Mouse (Mus musculus) neural tube, embryonic 12.5 days (tissue): ENCODE results near the gene Pabpn1l. TPM values are rescaled to one million over a fixed set of nuclear protein-coding genes. Genes with fewer than 3 reads are reported as not detected.

Source experiments
- ATAC-seq: fragments of 200-750 bp; cut with Nextera tagmentation; 2 replicates; pipeline ENCODE4 v1.8.0; 2017; ENCODE audit warnings: low read depth, mild to moderate bottlenecking, moderate TSS enrichment, moderate library complexity; ENCODE audit not compliant: low FRiP score
- H3K27ac ChIP-seq: fragments of 300-500 bp; sonication (generic); 2 replicates; pipeline ENCODE4 v1.5.1; 2016
- H3K27me3 ChIP-seq: fragments of 300-500 bp; sonication (generic); replicated peaks from 2 replicates; pipeline ENCODE4 v1.6.1; 2016; ENCODE audit warnings: mild to moderate bottlenecking
- H3K36me3 ChIP-seq: fragments of 300-500 bp; sonication (generic); 2 replicates; pipeline ENCODE4 v1.6.1; 2016; ENCODE audit warnings: mild to moderate bottlenecking
- H3K4me1 ChIP-seq: fragments of 300-500 bp; sonication (generic); 2 replicates; pipeline ENCODE4 v1.6.1; 2016
- H3K4me2 ChIP-seq: fragments of 300-500 bp; sonication (generic); replicated peaks from 2 replicates; pipeline ENCODE4 v1.6.1; 2016; ENCODE audit warnings: mild to moderate bottlenecking
- H3K4me3 ChIP-seq: fragments of 300-500 bp; sonication (generic); 2 replicates; pipeline ENCODE4 v1.5.1; 2016
- H3K9ac ChIP-seq: fragments of 300-500 bp; sonication (generic); 2 replicates; pipeline ENCODE4 v1.6.1; 2016; ENCODE audit warnings: mild to moderate bottlenecking
- H3K9me3 ChIP-seq: fragments of 300-500 bp; sonication (generic); 2 replicates; pipeline ENCODE4 v1.6.1; 2016; ENCODE audit warnings: mild to moderate bottlenecking
- WGBS: fragments of 180-500 bp; shearing (Covaris S2); methylation state at CpG from one replicate; pipeline ENCODE4 v1.1.7; 2016; 5-methylcytosine and 5-hydroxymethylcytosine counted together
- polyA plus RNA-seq: library from polyadenylated mRNA; unstranded; fragments of >200 nt; fragmentation: Nextera tagmentation; extraction: Ambion mirVana; gene quantifications from 2 replicates; pipeline ENCODE4 v1.2.1, GENCODE M21; 2016

Pabpn1l gene
- polyA plus RNA-seq: not detected in 2 replicates

GRCm38 (mm10) chr8:122622727-122623126 lies at the start of gene Pabpn1l:
Gene Pabpn1l (minus strand): TSS chr8:122622739.
- Histone ChIP-seq H3K4me1 (peaks cover 19% of the 10 kb centered on the region), H3K27me3 (no peaks in the 10 kb centered on the region), H3K27ac (no peak within 1 kb of the TSS), H3K4me3 (no peak within 1 kb of the TSS), H3K9ac (no peak within 1 kb of the TSS), H3K36me3 (no peaks in the 10 kb centered on the region), H3K4me2 (no peak within 1 kb of the TSS), H3K9me3 (no peaks in the 10 kb centered on the region)
- WGBS: 78% methylated on average over 6 of the region's 6 CpGs
- no peak for ATAC-seq

GRCm38 (mm10) chr8:122671894-122672293 lies 49.4 kb upstream of the Pabpn1l start:
- no peak for ATAC-seq
- Histone ChIP-seq H3K27ac (no peak overlapping the region), H3K27me3 (peaks cover 27% of the 10 kb centered on the region; the same call in 1 of the 2 replicates), H3K4me1 (peaks cover 68% of the 10 kb centered on the region), H3K4me3 (no peak overlapping the region), H3K36me3 (no peaks in the 10 kb centered on the region; the same call in 1 of the 2 replicates), H3K9ac (no peak overlapping the region), H3K9me3 (no peaks in the 10 kb centered on the region), H3K4me2 (0 out of 2 replicates have a peak overlapping the region, but pooled peaks have one; percentile 5)
- WGBS: 74% methylated on average over 6 of the region's 6 CpGs

- Histone ChIP-seq H3K27ac (no peak overlapping the region), H3K9me3 (no peaks in the 10 kb centered on the region), H3K4me2 (no peak overlapping the region; the same call in 1 of the 2 replicates), H3K27me3 (peaks cover 17% of the 10 kb centered on the region; the same call in 1 of the 2 replicates), H3K4me1 (peaks cover 69% of the 10 kb centered on the region), H3K9ac (no peak overlapping the region), H3K36me3 (no peaks in the 10 kb centered on the region; the same call in 1 of the 2 replicates), H3K4me3 (no peak overlapping the region)
- 83% methylated on average over 3 of the region's 3 CpGs for WGBS
- ATAC-seq: no peak
These were observed 48.2 kb upstream of the Pabpn1l start for GRCm38 (mm10) chr8:122670718-122671117.

GRCm38 (mm10) chr8:122670001-122670400 lies 47.5 kb upstream of the Pabpn1l start:
- H3K4me2 ChIP-seq: no peak overlapping the region
- H3K27ac ChIP-seq: no peak overlapping the region
- peaks cover 68% of the 10 kb centered on the region for H3K4me1 ChIP-seq
- H3K4me3 ChIP-seq: no peak overlapping the region
- H3K9ac ChIP-seq: no peak overlapping the region
- 23% methylated on average over 11 of the region's 11 CpGs for WGBS
- ATAC-seq: no peak
- peaks cover 14% of the 10 kb centered on the region; the same call in 1 of the 2 replicates for H3K27me3 ChIP-seq
- no peaks in the 10 kb centered on the region; the same call in 1 of the 2 replicates for H3K36me3 ChIP-seq
- no peaks in the 10 kb centered on the region for H3K9me3 ChIP-seq

- Histone ChIP-seq H3K9me3 (no peaks in the 10 kb centered on the region), H3K27me3 (0 out of 2 replicates have a peak, but pooled peaks cover 9% of the 10 kb centered on the region), H3K36me3 (no peaks in the 10 kb centered on the region; the same call in 1 of the 2 replicates), H3K4me3 (no peak overlapping the region), H3K9ac (no peak overlapping the region), H3K4me2 (no peak overlapping the region), H3K27ac (no peak overlapping the region), H3K4me1 (peaks cover 65% of the 10 kb centered on the region)
- no peak for ATAC-seq
- WGBS: 22% methylated on average over 5 of the region's 5 CpGs
These were observed 46.8 kb upstream of the Pabpn1l start for GRCm38 (mm10) chr8:122669370-122669769.

GRCm38 (mm10) chr8:122667854-122668253 lies 45.3 kb upstream of the Pabpn1l start:
- H3K9me3 ChIP-seq: no peaks in the 10 kb centered on the region
- no peak overlapping the region for H3K4me3 ChIP-seq
- WGBS: 77% methylated on average over 11 of the region's 11 CpGs
- H3K27me3 ChIP-seq: 0 out of 2 replicates have a peak, but pooled peaks cover 5% of the 10 kb centered on the region
- H3K36me3 ChIP-seq: no peaks in the 10 kb centered on the region; the same call in 1 of the 2 replicates
- H3K9ac ChIP-seq: no peak overlapping the region
- H3K4me2 ChIP-seq: no peak overlapping the region
- H3K27ac ChIP-seq: no peak overlapping the region
- no peak for ATAC-seq
- H3K4me1 ChIP-seq: peaks cover 70% of the 10 kb centered on the region

GRCm38 (mm10) chr8:122666827-122667226 lies 44.3 kb upstream of the Pabpn1l start:
- no peak for ATAC-seq

GRCm38 (mm10) chr8:122666338-122666764 lies 43.8 kb upstream of the Pabpn1l start:
- H3K4me1 ChIP-seq: peaks cover 75% of the 10 kb centered on the region
- WGBS: 67% methylated on average over 9 of the region's 9 CpGs
- peak overlapping the region; percentile 7; the same call in 1 of the 2 replicates for H3K4me2 ChIP-seq
- H3K27me3 ChIP-seq: no peaks in the 10 kb centered on the region
- H3K9ac ChIP-seq: peak overlapping the region; percentile 1; the same call in 1 of the 2 replicates
- H3K27ac ChIP-seq: no peak overlapping the region
- H3K9me3 ChIP-seq: no peaks in the 10 kb centered on the region
- no peaks in the 10 kb centered on the region; the same call in 1 of the 2 replicates for H3K36me3 ChIP-seq
- H3K4me3 ChIP-seq: no peak overlapping the region
- ATAC-seq: no peak

More at GRCm38 (mm10) chr8:122666827-122667226, 44.3 kb upstream of the Pabpn1l start:
- Histone ChIP-seq H3K4me3 (no peak overlapping the region), H3K9ac (0 out of 2 replicates have a peak overlapping the region, but pooled peaks have one; percentile 1), H3K4me1 (peaks cover 75% of the 10 kb centered on the region), H3K27ac (no peak overlapping the region), H3K9me3 (no peaks in the 10 kb centered on the region), H3K27me3 (no peaks in the 10 kb centered on the region), H3K36me3 (no peaks in the 10 kb centered on the region; the same call in 1 of the 2 replicates), H3K4me2 (peak overlapping the region; percentile 7; the same call in 1 of the 2 replicates)
- WGBS: 63% methylated on average over 12 of the region's 12 CpGs

GRCm38 (mm10) chr8:122665667-122666316 lies 43.3 kb upstream of the Pabpn1l start:
- Histone ChIP-seq H3K4me2 (peak overlapping the region; percentile 12; the same call in 1 of the 2 replicates), H3K27me3 (no peaks in the 10 kb centered on the region), H3K9ac (no peak overlapping the region), H3K9me3 (no peaks in the 10 kb centered on the region), H3K36me3 (no peaks in the 10 kb centered on the region; the same call in 1 of the 2 replicates), H3K4me1 (peaks cover 75% of the 10 kb centered on the region), H3K4me3 (no peak overlapping the region), H3K27ac (no peak overlapping the region)
- ATAC-seq: no peak
- WGBS: 71% methylated on average over 12 of the region's 14 CpGs

GRCm38 (mm10) chr8:122665221-122665620 lies 42.7 kb upstream of the Pabpn1l start:
- Histone ChIP-seq H3K4me3 (no peak overlapping the region), H3K36me3 (no peaks in the 10 kb centered on the region; the same call in 1 of the 2 replicates), H3K27me3 (no peaks in the 10 kb centered on the region), H3K4me1 (peaks cover 70% of the 10 kb centered on the region), H3K4me2 (0 out of 2 replicates have a peak overlapping the region, but pooled peaks have one; percentile 12), H3K9me3 (no peaks in the 10 kb centered on the region), H3K27ac (no peak overlapping the region), H3K9ac (no peak overlapping the region)
- no peak for ATAC-seq
- WGBS: 55% methylated on average over 8 of the region's 8 CpGs

GRCm38 (mm10) chr8:122663670-122664069 lies 41.1 kb upstream of the Pabpn1l start:
- 59% methylated on average over 5 of the region's 5 CpGs for WGBS

GRCm38 (mm10) chr8:122663106-122663505 lies 40.6 kb upstream of the Pabpn1l start:
- Histone ChIP-seq H3K36me3 (no peaks in the 10 kb centered on the region; the same call in 1 of the 2 replicates), H3K9ac (no peak overlapping the region), H3K27me3 (no peaks in the 10 kb centered on the region), H3K27ac (no peak overlapping the region), H3K4me1 (peaks cover 72% of the 10 kb centered on the region), H3K4me3 (no peak overlapping the region), H3K9me3 (no peaks in the 10 kb centered on the region), H3K4me2 (no peak overlapping the region)
- WGBS: 83% methylated on average over 3 of the region's 3 CpGs
- ATAC-seq: no peak

More at GRCm38 (mm10) chr8:122663670-122664069, 41.1 kb upstream of the Pabpn1l start:
- no peaks in the 10 kb centered on the region; the same call in 1 of the 2 replicates for H3K36me3 ChIP-seq
- no peak for ATAC-seq
- H3K4me1 ChIP-seq: peaks cover 69% of the 10 kb centered on the region
- no peak overlapping the region for H3K9ac ChIP-seq
- H3K4me2 ChIP-seq: no peak overlapping the region
- H3K27me3 ChIP-seq: no peaks in the 10 kb centered on the region
- no peaks in the 10 kb centered on the region for H3K9me3 ChIP-seq
- no peak overlapping the region for H3K27ac ChIP-seq
- H3K4me3 ChIP-seq: no peak overlapping the region
